Mouse (Mus musculus): ENCODE measurements around the gene Slc30a5. TPM values are rescaled to one million over a fixed set of nuclear protein-coding genes. Genes with fewer than 3 reads are reported as not detected.
"Not testable (repeated sequence)": the region's sequence is repeated elsewhere in the genome, so short reads cannot be mapped to it uniquely, and the experiment has no call there.

Slc30a5 gene
- polyA plus RNA-seq, 1 experiment: 2.3 TPM

DNA sequence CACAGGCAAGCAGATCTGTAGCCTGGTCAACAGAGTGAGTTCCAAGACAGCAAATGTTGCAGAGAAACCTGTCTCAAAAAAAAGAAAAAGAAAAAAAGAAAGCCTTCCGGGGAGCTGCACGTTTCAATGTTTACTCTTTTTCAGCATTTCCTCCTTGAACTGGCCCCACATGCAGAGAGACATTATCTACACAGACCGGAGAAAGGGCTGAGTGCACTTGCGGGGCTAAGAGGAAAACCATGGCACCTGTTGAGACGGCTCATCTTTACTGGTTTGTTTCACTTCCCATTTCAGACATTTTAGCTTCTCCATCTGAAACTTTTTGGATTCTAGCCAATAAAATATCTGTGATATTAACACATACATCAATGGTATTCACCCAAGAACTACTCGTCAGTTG, 8.9 kb downstream of the Slc30a5 start:
- H3K36me3 ChIP-seq (replicated peaks; ENCODE audit: low read length): peaks cover 93% of the 10 kb centered on the region
- no peak overlapping the region for H3K4me3 ChIP-seq (replicated peaks)
- no peaks in the 10 kb centered on the region for H3K9me3 ChIP-seq
- TF ChIP-seq FLI1 (IDR thresholded peaks at IDR 0.05; ENCODE audit: low read length): no peak
- TF ChIP-seq GATA1 (IDR thresholded peaks at IDR 0.05; ENCODE audit: borderline replicate concordance, low read length): no peak
- H3K4me1 ChIP-seq: peaks cover 10% of the 10 kb centered on the region; the same call in 1 of the 2 replicates
- no peaks in the 10 kb centered on the region for H3K27me3 ChIP-seq (replicated peaks)

- H3K27me3 ChIP-seq (replicated peaks): no peaks in the 10 kb centered on the region
- no peak overlapping the region for H3K4me3 ChIP-seq (replicated peaks)
- H3K36me3 ChIP-seq (replicated peaks; ENCODE audit: low read length): peaks cover 94% of the 10 kb centered on the region
- peaks cover 6% of the 10 kb centered on the region; the same call in 1 of the 2 replicates for H3K4me1 ChIP-seq
- no peak for TF ChIP-seq FLI1 (IDR thresholded peaks at IDR 0.05; ENCODE audit: low read length)
- TF ChIP-seq GATA1 (IDR thresholded peaks at IDR 0.05; ENCODE audit: borderline replicate concordance, low read length): no peak
- no peaks in the 10 kb centered on the region for H3K9me3 ChIP-seq
Observed at GRCm38 (mm10) chr13:100823863-100824262, 9.4 kb downstream of the Slc30a5 start.

GRCm38 (mm10) chr13:100814451-100814850, 18.8 kb downstream of the Slc30a5 start:
- Histone ChIP-seq H3K4me1 (no peaks in the 10 kb centered on the region), H3K36me3 (replicated peaks; ENCODE audit: low read length) (peaks cover 89% of the 10 kb centered on the region), H3K4me3 (replicated peaks) (no peak overlapping the region), H3K9me3 (no peaks in the 10 kb centered on the region), H3K27me3 (replicated peaks) (no peaks in the 10 kb centered on the region)
- TF ChIP-seq GATA1 (IDR thresholded peaks at IDR 0.05; ENCODE audit: borderline replicate concordance, low read length): no peak
- TF ChIP-seq FLI1 (IDR thresholded peaks at IDR 0.05; ENCODE audit: low read length): no peak

DNA sequence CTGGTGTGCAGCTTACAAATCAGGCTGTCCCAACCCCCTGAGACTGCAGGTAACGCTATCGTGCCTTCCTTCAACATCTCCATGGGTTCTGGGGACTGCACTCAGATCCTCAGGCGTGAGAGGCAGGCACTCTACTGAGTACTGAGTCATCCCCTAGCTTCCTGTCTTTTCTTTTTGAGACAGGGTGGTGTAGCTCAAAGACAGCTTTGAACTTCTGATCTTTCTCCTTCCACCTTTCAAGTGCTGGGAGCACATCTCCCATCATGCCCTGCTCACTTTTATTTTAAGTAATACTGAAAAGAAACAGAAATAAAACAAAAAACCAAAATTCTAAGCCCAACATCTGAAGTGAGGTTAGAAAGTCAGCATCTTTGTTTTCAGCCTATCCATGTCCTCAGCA, 27.5 kb downstream of the Slc30a5 start:
- Histone ChIP-seq H3K27me3 (replicated peaks) (no peaks in the 10 kb centered on the region), H3K4me1 (peaks cover 13% of the 10 kb centered on the region), H3K36me3 (replicated peaks; ENCODE audit: low read length) (peaks cover 93% of the 10 kb centered on the region), H3K9me3 (no peaks in the 10 kb centered on the region), H3K4me3 (replicated peaks) (no peak overlapping the region)
- no peak for TF ChIP-seq GATA1 (IDR thresholded peaks at IDR 0.05; ENCODE audit: borderline replicate concordance, low read length)
- TF ChIP-seq FLI1 (IDR thresholded peaks at IDR 0.05; ENCODE audit: low read length): no peak

- no peak overlapping the region for H3K4me3 ChIP-seq (replicated peaks)
- H3K9me3 ChIP-seq: peaks cover 9% of the 10 kb centered on the region; the same call in 1 of the 2 replicates
- TF ChIP-seq GATA1 (IDR thresholded peaks at IDR 0.05; ENCODE audit: borderline replicate concordance, low read length) (no peak), FLI1 (IDR thresholded peaks at IDR 0.05; ENCODE audit: low read length) (no peak)
- H3K27me3 ChIP-seq (replicated peaks): no peaks in the 10 kb centered on the region
- peaks cover 28% of the 10 kb centered on the region for H3K36me3 ChIP-seq (replicated peaks; ENCODE audit: low read length)
- peaks cover 19% of the 10 kb centered on the region for H3K4me1 ChIP-seq
Observed at GRCm38 (mm10) chr13:100797171-100797570, 36.1 kb downstream of the Slc30a5 start.

DNA sequence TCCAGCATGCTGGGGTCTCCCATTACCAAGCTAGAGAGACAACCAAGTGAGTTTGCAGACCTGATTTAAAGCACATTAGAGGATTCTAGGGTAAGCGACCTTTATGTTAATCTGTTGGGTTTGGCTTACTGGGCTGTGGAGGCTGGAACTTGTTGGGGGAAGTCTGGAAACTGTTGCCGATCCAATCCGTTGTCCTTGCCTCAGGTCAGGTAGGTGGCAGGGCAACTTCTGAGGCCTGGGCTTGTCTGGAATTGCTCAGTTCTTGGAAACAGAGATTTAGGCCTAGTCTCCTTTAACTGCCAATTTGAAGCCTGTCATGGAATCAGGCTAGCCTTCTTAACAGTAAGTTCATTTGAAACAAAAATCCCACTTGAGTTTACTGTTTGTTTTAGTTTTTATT, 44.1 kb downstream of the Slc30a5 start:
- Histone ChIP-seq H3K4me1 (peaks cover 34% of the 10 kb centered on the region), H3K36me3 (replicated peaks; ENCODE audit: low read length) (peaks cover 6% of the 10 kb centered on the region)
- TF ChIP-seq FLI1 (IDR thresholded peaks at IDR 0.05; ENCODE audit: low read length) (no peak), GATA1 (IDR thresholded peaks at IDR 0.05; ENCODE audit: borderline replicate concordance, low read length) (no peak)

DNA sequence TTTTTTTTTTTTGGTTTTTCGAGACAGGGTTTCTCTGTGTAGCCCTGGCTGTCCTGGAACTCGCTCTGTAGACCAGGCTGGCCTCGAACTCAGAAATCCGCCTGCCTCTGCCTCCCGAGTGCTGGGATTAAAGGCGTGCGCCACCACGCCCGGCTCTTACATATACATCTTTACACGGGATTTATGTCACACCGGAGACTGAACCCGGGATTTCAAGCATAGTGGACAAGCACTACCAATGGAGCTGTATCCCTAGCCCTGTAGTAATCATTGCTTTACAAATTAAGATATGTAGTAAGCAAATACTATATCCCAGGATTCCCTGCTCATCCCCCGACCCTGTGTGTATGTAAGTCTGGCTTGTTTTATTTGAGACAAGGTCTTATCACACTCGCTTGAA, 45.2 kb downstream of the Slc30a5 start:
- Histone ChIP-seq H3K4me1 (peaks cover 34% of the 10 kb centered on the region), H3K9me3 (peaks cover 11% of the 10 kb centered on the region; the same call in 1 of the 2 replicates), H3K36me3 (replicated peaks; ENCODE audit: low read length) (peaks cover 15% of the 10 kb centered on the region)
- H3K4me3 ChIP-seq (replicated peaks); H3K27me3 ChIP-seq (replicated peaks): not testable (repeated sequence)

More for the DNA sequence above, 44.1 kb downstream of the Slc30a5 start:
- Histone ChIP-seq H3K27me3 (replicated peaks) (no peaks in the 10 kb centered on the region), H3K9me3 (peaks cover 11% of the 10 kb centered on the region; the same call in 1 of the 2 replicates), H3K4me3 (replicated peaks) (no peak overlapping the region)

GRCm38 (mm10) chr13:100787316-100788010, 45.8 kb downstream of the Slc30a5 start:
- H3K9me3 ChIP-seq: peaks cover 8% of the 10 kb centered on the region; the same call in 1 of the 2 replicates
- no peak overlapping the region for H3K4me3 ChIP-seq (replicated peaks)
- peaks cover 35% of the 10 kb centered on the region for H3K4me1 ChIP-seq
- no peaks in the 10 kb centered on the region for H3K27me3 ChIP-seq (replicated peaks)
- H3K36me3 ChIP-seq (replicated peaks; ENCODE audit: low read length): peaks cover 21% of the 10 kb centered on the region
- no peak for TF ChIP-seq FLI1 (IDR thresholded peaks at IDR 0.05; ENCODE audit: low read length)

GRCm38 (mm10) chr13:100786414-100786867, 46.8 kb downstream of the Slc30a5 start, which contains the start of gene Ccnb1:
TSS of gene Ccnb1 (minus strand) at chr13:100786570.
- Histone ChIP-seq H3K27me3 (replicated peaks) (no peaks in the 10 kb centered on the region), H3K36me3 (replicated peaks; ENCODE audit: low read length) (peaks cover 31% of the 10 kb centered on the region), H3K4me1 (peaks cover 38% of the 10 kb centered on the region), H3K9me3 (no peaks in the 10 kb centered on the region), H3K4me3 (replicated peaks) (peak within 1 kb of the TSS; percentile 91)
- TF ChIP-seq FLI1 (IDR thresholded peaks at IDR 0.05; ENCODE audit: low read length): no peak
- TF ChIP-seq GATA1 (IDR thresholded peaks at IDR 0.05; ENCODE audit: borderline replicate concordance, low read length): no peak

GRCm38 (mm10) chr13:100785806-100786413, 47.3 kb downstream of the Slc30a5 start:
- H3K4me1 ChIP-seq: peaks cover 38% of the 10 kb centered on the region
- TF ChIP-seq FLI1 (IDR thresholded peaks at IDR 0.05; ENCODE audit: low read length) (no peak), GATA1 (IDR thresholded peaks at IDR 0.05; ENCODE audit: borderline replicate concordance, low read length) (no peak)
- H3K9me3 ChIP-seq: no peaks in the 10 kb centered on the region
- H3K4me3 ChIP-seq (replicated peaks): peak overlapping the region; percentile 91
- no peaks in the 10 kb centered on the region for H3K27me3 ChIP-seq (replicated peaks)
- peaks cover 36% of the 10 kb centered on the region for H3K36me3 ChIP-seq (replicated peaks; ENCODE audit: low read length)

All from megakaryocyte, embryonic 14.5 days (primary cell).